ENCODE assay signal across 8 mouse cellular contexts in genomic region chr17:71184356-71185111, GRCm38 (mm10). TPM values are rescaled to one million over a fixed set of nuclear protein-coding genes. Genes with fewer than 3 reads are reported as not detected.
DNase-seq lines count a peak whose midpoint lies in the region; ATAC-seq and TF ChIP-seq lines count a peak whose summit lies in the region.

No protein-coding gene starts in this region.

- no peak for TF ChIP-seq EP300 in lung, postnatal 0 days (IDR thresholded peaks at IDR 0.05)

- ATAC-seq in G1E (ENCODE audit: extremely low read depth, insufficient number of reproducible peaks, low FRiP score, poor library complexity, severe bottlenecking), result peak; percentile 12; the same call in 1 of the 2 replicates
- no peak for ATAC-seq in forebrain, embryonic 11.5 days (replicated peaks; ENCODE audit: low FRiP score)
- no peak for ATAC-seq in lung, postnatal 0 days

- no peak for TF ChIP-seq CTCF in G1E (IDR thresholded peaks at IDR 0.05; ENCODE audit: low read depth, low read length)
- no peak for TF ChIP-seq CTCF in lung, postnatal 0 days (IDR thresholded peaks at IDR 0.05)

- peak overlapping the region; percentile 93 for H3K4me3 ChIP-seq in G1E (ENCODE audit: low read depth, low read length)
- peak overlapping the region; percentile 83 for H3K4me3 ChIP-seq in forebrain, embryonic 11.5 days (ENCODE audit: low read depth, low read length)
- H3K4me3 ChIP-seq in lung, postnatal 0 days (ENCODE audit: low read depth, low read length), result peak overlapping the region; percentile 93

- peak overlapping the region; percentile 83 for H3K4me2 ChIP-seq in forebrain, embryonic 11.5 days (ENCODE audit: low read depth, low read length, severe bottlenecking)
- peak overlapping the region; percentile 77 for H3K4me2 ChIP-seq in lung, postnatal 0 days (replicated peaks; ENCODE audit: low read depth, low read length)

- H3K27ac ChIP-seq in forebrain, embryonic 11.5 days (ENCODE audit: low read depth, low read length), result peak overlapping the region; percentile 90
- peak overlapping the region; percentile 94 for H3K27ac ChIP-seq in lung, postnatal 0 days (ENCODE audit: low read length)

- H3K27me3 ChIP-seq in G1E (ENCODE audit: insufficient read depth, low read length), result no peaks in the 10 kb centered on the region
- H3K27me3 ChIP-seq in forebrain, embryonic 11.5 days (ENCODE audit: control insufficient read depth, insufficient read depth, low read length), result peaks cover 2% of the 10 kb centered on the region; the same call in 1 of the 2 replicates
- no peaks in the 10 kb centered on the region for H3K27me3 ChIP-seq in lung, postnatal 0 days (replicated peaks; ENCODE audit: insufficient read depth, low read length)

- peaks cover 8% of the 10 kb centered on the region for H3K36me3 ChIP-seq in G1E (replicated peaks)
- no peaks in the 10 kb centered on the region for H3K36me3 ChIP-seq in forebrain, embryonic 11.5 days (ENCODE audit: control insufficient read depth, insufficient read depth, low read length)
- no peaks in the 10 kb centered on the region for H3K36me3 ChIP-seq in lung, postnatal 0 days (ENCODE audit: insufficient read depth, low read length)

- H3K9me3 ChIP-seq in G1E (replicated peaks), result no peaks in the 10 kb centered on the region
- no peaks in the 10 kb centered on the region for H3K9me3 ChIP-seq in forebrain, embryonic 11.5 days (ENCODE audit: control insufficient read depth, low read length)
- H3K9me3 ChIP-seq in lung, postnatal 0 days (ENCODE audit: low read length), result no peaks in the 10 kb centered on the region

- DNase-seq in embryo, embryonic 10.5 days (ENCODE audit: low spot score), result peak; percentile 46
- no peak for DNase-seq in embryo, embryonic 10 days (ENCODE audit: low spot score)
- DNase-seq in G1E (ENCODE audit: low spot score), result no peak
- DNase-seq in forebrain, embryonic 11.5 days (ENCODE audit: low spot score), result peak; percentile 61
- peak; percentile 64 for DNase-seq in kidney, adult 18-20 months
- DNase-seq in lung, postnatal 0 days (ENCODE audit: low spot score), result peak; percentile 52
- DNase-seq in retina, postnatal 1 day, result peak; percentile 67
- no peak for DNase-seq in gastrocnemius, postnatal 10 days

- H3K4me1 ChIP-seq in G1E (ENCODE audit: insufficient read depth, low read depth, low read length), result peaks cover 63% of the 10 kb centered on the region
- peaks cover 5% of the 10 kb centered on the region; the same call in 1 of the 2 replicates for H3K4me1 ChIP-seq in forebrain, embryonic 11.5 days (replicated peaks; ENCODE audit: control insufficient read depth, insufficient read depth, low read length)
- peaks cover 9% of the 10 kb centered on the region; the same call in 1 of the 2 replicates for H3K4me1 ChIP-seq in lung, postnatal 0 days (ENCODE audit: insufficient read depth, low read depth, low read length)

- WGBS in forebrain, embryonic 11.5 days, result 7% methylated on average over 22 of the region's 22 CpGs
- WGBS in lung, postnatal 0 days, result 6% methylated on average over 22 of the region's 22 CpGs

- H3K9ac ChIP-seq in forebrain, embryonic 11.5 days (ENCODE audit: low read length), result peak overlapping the region; percentile 86
- peak overlapping the region; percentile 88 for H3K9ac ChIP-seq in lung, postnatal 0 days (replicated peaks; ENCODE audit: low read depth)

RNA-seq across cellular contexts. Expression of gene Lpin2, which starts 2.2 kb away (rescaled TPM):
- 112 and 169 TPM in 2 replicates for total RNA-seq in G1E (2014; fragmentation: Nextera tagmentation)
- 147 and 155 TPM in 2 replicates for total RNA-seq in G1E (2017)
- 37.3 and 44.3 TPM in 2 replicates for polyA plus RNA-seq in G1E (2012)
- polyA plus RNA-seq in forebrain, embryonic 11.5 days (2014; fragmentation: Nextera tagmentation; extraction: Ambion mirVana), result 47.5 and 53.5 TPM in 2 replicates
- polyA plus RNA-seq in lung, postnatal 0 days (2015; fragmentation: Nextera tagmentation; extraction: Ambion mirVana), result 54.1 and 65.8 TPM in 2 replicates
- total RNA-seq in gastrocnemius, postnatal 10 days (2021), result 10 to 100 TPM in 1 of 2 experiments, 1 to 10 TPM in 1; 8.5 to 10.6 TPM

Comparison
In these comparisons a context has a peak if more than half of its experiments do, and no peak if none do; other contexts are left out.
1. DNase-seq: peak in embryo, embryonic 10.5 days (single experiment), forebrain, embryonic 11.5 days (single experiment), kidney, adult 18-20 months (single experiment), lung, postnatal 0 days (single experiment) and retina, postnatal 1 day (single experiment); none in embryo, embryonic 10 days (single experiment), G1E (single experiment) and gastrocnemius, postnatal 10 days (single experiment).
2. Peak in every context shown above with its lines, with median percentiles within 50 percentile points of each other: H3K4me3 ChIP-seq.